Comparison of ENCODE assay signal across 8 mouse cellular contexts in genomic region chr17:74717618-74718151, GRCm38 (mm10). TPM values are rescaled to one million over a fixed set of nuclear protein-coding genes. Genes with fewer than 3 reads are reported as not detected.
DNase-seq lines count a peak whose midpoint lies in the region; ATAC-seq lines count a peak whose summit lies in the region.

Ttc27 (plus strand) TSS chr17:74717732.

- under 1% methylated on average over 31 of the region's 31 CpGs for WGBS in heart, embryonic 10.5 days
- WGBS in kidney, embryonic 15.5 days, result under 1% methylated on average over 31 of the region's 31 CpGs

- peak within 1 kb of the TSS; percentile 78 for H3K4me2 ChIP-seq in kidney, embryonic 15.5 days

- H3K4me1 ChIP-seq in heart, embryonic 10.5 days, result no peaks in the 10 kb centered on the region; the same call in 1 of the 2 replicates
- H3K4me1 ChIP-seq in kidney, embryonic 15.5 days, result peaks cover 12% of the 10 kb centered on the region

- H3K27me3 ChIP-seq in heart, embryonic 10.5 days (ENCODE audit: insufficient read depth, poor library complexity, severe bottlenecking), result no peaks in the 10 kb centered on the region
- no peaks in the 10 kb centered on the region for H3K27me3 ChIP-seq in kidney, embryonic 15.5 days

- peak; percentile 98 for ATAC-seq in erythroblast, adult 5-6 weeks (replicated peaks; ENCODE audit: low FRiP score, poor library complexity, severe bottlenecking)
- ATAC-seq in kidney, embryonic 15.5 days (replicated peaks; ENCODE audit: low FRiP score), result peak; percentile 91
- peak; percentile 95 for ATAC-seq in monocyte, adult 5-6 weeks (replicated peaks; ENCODE audit: insufficient number of reproducible peaks, low FRiP score, low TSS enrichment, poor library complexity, severe bottlenecking)

- H3K4me3 ChIP-seq in heart, embryonic 10.5 days, result peak within 1 kb of the TSS; percentile 85
- peak within 1 kb of the TSS; percentile 97 for H3K4me3 ChIP-seq in kidney, embryonic 15.5 days (replicated peaks)

- peak within 1 kb of the TSS; percentile 75 for H3K9ac ChIP-seq in kidney, embryonic 15.5 days

- no peaks in the 10 kb centered on the region for H3K9me3 ChIP-seq in heart, embryonic 10.5 days
- H3K9me3 ChIP-seq in kidney, embryonic 15.5 days (replicated peaks), result no peaks in the 10 kb centered on the region

- peaks cover 15% of the 10 kb centered on the region for H3K36me3 ChIP-seq in heart, embryonic 10.5 days
- H3K36me3 ChIP-seq in kidney, embryonic 15.5 days, result peaks cover 15% of the 10 kb centered on the region

- peak; percentile 91 for DNase-seq in B cell, adult 2 months
- peak; percentile 99 for DNase-seq in brain, adult 2 months (ENCODE audit: low read depth, low spot score)
- DNase-seq in heart, embryonic 10.5 days (ENCODE audit: low spot score), result peak; percentile 99
- DNase-seq in liver, result peak; percentile 96
- DNase-seq in spleen, postnatal 4 days (ENCODE audit: low spot score in 2 of 2), result peak; percentile 94 to 98

- H3K27ac ChIP-seq in heart, embryonic 10.5 days, result peak within 1 kb of the TSS; percentile 84
- H3K27ac ChIP-seq in kidney, embryonic 15.5 days, result peak within 1 kb of the TSS; percentile 68

RNA-seq across cellular contexts. Expression of gene Ttc27, which starts in this region (rescaled TPM):
- 10.0 and 11.0 TPM in 2 replicates for total RNA-seq in erythroblast, adult 5-6 weeks (2015; ENCODE audit: low replicate concordance)
- total RNA-seq in erythroblast, adult 5-6 weeks (2017; ENCODE audit: low replicate concordance), result 10.5 and 10.7 TPM in 2 replicates
- 17.2 and 23.6 TPM in 2 replicates for polyA plus RNA-seq in heart, embryonic 10.5 days (2016; fragmentation: Nextera tagmentation; extraction: Ambion mirVana)
- 27.3 and 28.6 TPM in 2 replicates for polyA plus RNA-seq in kidney, embryonic 15.5 days (2015; fragmentation: Nextera tagmentation; extraction: Ambion mirVana)
- total RNA-seq in monocyte, adult 5-6 weeks (2017), result 11.5 to 23.4 TPM (median 16.9 TPM) in 3 replicates

Comparison
In these comparisons a context has a peak if more than half of its experiments do, and no peak if none do; other contexts are left out.
1. Peak in every context shown above with its lines: DNase-seq, ATAC-seq, H3K4me3 ChIP-seq and H3K27ac ChIP-seq.